Mouse (Mus musculus) testis, adult 2 months (tissue): Measurements from ENCODE around the gene Pde9a.

Experiments used
- CTCF ChIP-seq: fragments of 200-500 bp; IDR thresholded peaks from 2 replicates; pipeline ENCODE4 v1.5.1; 2012; ENCODE audit warnings: low read depth, mild to moderate bottlenecking, inconsistent platforms, low read length, moderate library complexity; ENCODE audit not compliant: control insufficient read depth, insufficient read depth, insufficient replicate concordance
- POLR2A ChIP-seq: fragments of 200-500 bp; IDR thresholded peaks from 2 replicates; pipeline ENCODE4 v1.6.1; 2012; ENCODE audit warnings: low read depth, mild to moderate bottlenecking, inconsistent platforms, low read length, moderate library complexity; ENCODE audit not compliant: control insufficient read depth

DNA sequence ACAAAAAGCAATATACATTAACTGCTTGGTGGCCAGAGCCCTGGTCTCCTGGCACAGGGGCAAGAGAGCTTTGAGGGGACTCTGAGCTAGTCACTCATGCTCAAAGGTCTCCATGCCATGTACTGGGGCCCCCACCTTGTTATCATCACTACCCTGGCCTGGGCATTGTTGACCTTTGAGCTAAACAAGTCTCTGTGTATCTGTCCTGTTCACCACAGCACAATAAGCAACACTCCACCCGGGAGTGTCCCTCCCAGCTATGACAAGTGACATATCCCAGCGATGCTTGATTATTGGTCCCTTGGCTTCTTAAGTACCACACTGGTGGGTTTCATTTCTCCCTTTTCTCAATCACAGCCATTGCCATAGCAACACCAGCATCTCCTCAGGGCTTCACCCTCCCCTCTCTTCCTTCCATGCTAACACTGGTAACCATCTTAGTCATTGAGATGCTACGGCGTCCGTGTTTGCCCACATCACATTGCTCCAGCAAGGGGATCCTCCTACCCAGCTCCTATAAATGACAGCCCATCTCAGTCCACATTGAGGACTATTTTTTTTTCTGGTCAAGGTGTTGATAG, 20.3 kb upstream of the Pde9a start:
- TF ChIP-seq CTCF = no peak
- no peak for TF ChIP-seq POLR2A
